9 mouse cellular contexts compared by ENCODE assay signal in genomic region chr11:77490451-77490850, GRCm38 (mm10). TPM values are rescaled to one million over a fixed set of nuclear protein-coding genes. Genes with fewer than 3 reads are reported as not detected.
A peak's percentile ranks its signal among the peaks of the same experiment; 100 is the strongest.
DNase-seq lines count a peak whose midpoint lies in the region; ATAC-seq and TF ChIP-seq lines count a peak whose summit lies in the region.
"Had no signal": no experiment of that assay in that cellular context is flagged by ENCODE, and none has a peak within 500 bp of the region (broad histone marks: within the 10 kb centered on the region; RNA-seq: fewer than 3 reads in every experiment).

No protein-coding gene starts in this region.

- peak overlapping the region in 1 of 2 experiments; percentile 87; a peak in 1 of 4 replicates for H3K4me3 ChIP-seq in heart, embryonic 14.5 days (ENCODE audit: control insufficient read depth in 1 of 2, insufficient read depth in 1 of 2, low read depth in 1 of 2, low read length in 2 of 2)
- H3K4me3 ChIP-seq in bone marrow macrophage, adult 2 months (ENCODE audit: insufficient read depth, low read length) = peak overlapping the region; percentile 88; the same call in 1 of the 2 replicates
- peak overlapping the region; percentile 97 for H3K4me3 ChIP-seq in forebrain, postnatal 0 days (ENCODE audit: low read depth, low read length)
- 0 out of 2 replicates have a peak overlapping the region, but pooled peaks have one; percentile 90 for H3K4me3 ChIP-seq in midbrain, embryonic 11.5 days (ENCODE audit: low read depth, low read length)

- no peaks in the 10 kb centered on the region for H3K27me3 ChIP-seq in heart, embryonic 14.5 days (ENCODE audit: control insufficient read depth, insufficient read depth, low read length)
- H3K27me3 ChIP-seq in forebrain, postnatal 0 days (ENCODE audit: insufficient read depth, low read length) = no peaks in the 10 kb centered on the region
- H3K27me3 ChIP-seq in midbrain, embryonic 11.5 days (ENCODE audit: control insufficient read depth, insufficient read depth, low read length) = no peaks in the 10 kb centered on the region

- H3K9me3 ChIP-seq in heart, embryonic 14.5 days (ENCODE audit: control insufficient read depth, low read length) = no peaks in the 10 kb centered on the region
- H3K9me3 ChIP-seq in forebrain, postnatal 0 days (ENCODE audit: low read length) = no peaks in the 10 kb centered on the region
- H3K9me3 ChIP-seq in midbrain, embryonic 11.5 days (ENCODE audit: control insufficient read depth, low read length) = no peaks in the 10 kb centered on the region

- intact Hi-C loops in heart, postnatal 10 days (cut with DNase I) = loop anchor here (10.0 kb wide), 1 partner anchor 304 kb away; no protein-coding TSS in a partner anchor

- no peak for TF ChIP-seq CTCF in bone marrow macrophage, adult 2 months (IDR thresholded peaks at IDR 0.05; ENCODE audit: low read depth, low read length)
- TF ChIP-seq CTCF in forebrain, postnatal 0 days (IDR thresholded peaks at IDR 0.05; ENCODE audit: low read depth) = no peak

- peak overlapping the region; percentile 99 for H3K4me2 ChIP-seq in heart, embryonic 14.5 days (ENCODE audit: low read length)
- H3K4me2 ChIP-seq in forebrain, postnatal 0 days (ENCODE audit: low read depth) = peak overlapping the region; percentile 95
- peak overlapping the region; percentile 90 for H3K4me2 ChIP-seq in midbrain, embryonic 11.5 days

- peak overlapping the region in 1 of 2 experiments; percentile 1; a peak in 1 of 4 replicates for H3K27ac ChIP-seq in heart, embryonic 14.5 days (replicated peaks in 1 of 2; ENCODE audit: control insufficient read depth in 1 of 2, insufficient read depth in 1 of 2, low read depth in 2 of 2, low read length in 2 of 2)
- H3K27ac ChIP-seq in bone marrow macrophage, adult 2 months (ENCODE audit: insufficient read depth, low read depth, low read length) = peak overlapping the region; percentile 20
- peak overlapping the region; percentile 96 for H3K27ac ChIP-seq in forebrain, postnatal 0 days (ENCODE audit: low read depth, low read length)
- H3K27ac ChIP-seq in midbrain, embryonic 11.5 days (ENCODE audit: low read depth, low read length) = no peak overlapping the region

- DNase-seq in heart, postnatal 10 days = no peak
- DNase-seq in forebrain, postnatal 0 days = peak; percentile 40
- DNase-seq in midbrain, embryonic 11.5 days (ENCODE audit: low spot score, missing footprints) = no peak
- DNase-seq in embryo, embryonic 10 days (ENCODE audit: low spot score) = no peak
- DNase-seq in embryo, embryonic 9.5 days (ENCODE audit: extremely low spot score) = no peak
- DNase-seq in embryo, embryonic 10.5 days (ENCODE audit: low spot score) = no peak

- WGBS in heart, embryonic 14.5 days = 72% methylated on average over 6 of the region's 6 CpGs
- WGBS in forebrain, postnatal 0 days = 55% methylated on average over 6 of the region's 6 CpGs
- 68% methylated on average over 6 of the region's 6 CpGs for WGBS in midbrain, embryonic 11.5 days

- TF ChIP-seq POLR2A in bone marrow macrophage, adult 2 months (IDR thresholded peaks at IDR 0.05; ENCODE audit: borderline replicate concordance, low read depth, low read length) = no peak

- 0 out of 2 replicates have a peak overlapping the region, but pooled peaks have one; percentile 27 for H3K9ac ChIP-seq in heart, embryonic 14.5 days (ENCODE audit: low read length)
- H3K9ac ChIP-seq in forebrain, postnatal 0 days = peak overlapping the region; percentile 98
- H3K9ac ChIP-seq in midbrain, embryonic 11.5 days (ENCODE audit: low read length) = peak overlapping the region; percentile 96; the same call in 1 of the 2 replicates

- peaks cover 34 to 52% of the 10 kb centered on the region in 2 experiments for H3K4me1 ChIP-seq in heart, embryonic 14.5 days (ENCODE audit: control insufficient read depth in 2 of 2, insufficient read depth in 2 of 2, low read length in 2 of 2)
- peaks cover 51% of the 10 kb centered on the region for H3K4me1 ChIP-seq in bone marrow macrophage, adult 2 months (ENCODE audit: control insufficient read depth, insufficient read depth, low read length)
- H3K4me1 ChIP-seq in forebrain, postnatal 0 days (ENCODE audit: insufficient read depth) = peaks cover 47% of the 10 kb centered on the region
- peaks cover 69% of the 10 kb centered on the region for H3K4me1 ChIP-seq in midbrain, embryonic 11.5 days (ENCODE audit: control insufficient read depth, insufficient read depth, low read length)

- H3K36me3 ChIP-seq in heart, embryonic 14.5 days (ENCODE audit: control insufficient read depth, insufficient read depth, low read length) = no peaks in the 10 kb centered on the region
- no peaks in the 10 kb centered on the region for H3K36me3 ChIP-seq in forebrain, postnatal 0 days (ENCODE audit: insufficient read depth)
- H3K36me3 ChIP-seq in midbrain, embryonic 11.5 days (ENCODE audit: control insufficient read depth, insufficient read depth, low read length) = no peaks in the 10 kb centered on the region

- ATAC-seq in heart, embryonic 14.5 days (ENCODE audit: insufficient number of reproducible peaks, insufficient read depth, low FRiP score, low read depth) = no peak
- no peak for ATAC-seq in forebrain, postnatal 0 days
- ATAC-seq in midbrain, embryonic 11.5 days (ENCODE audit: low FRiP score) = no peak

RNA-seq across cellular contexts. Expression of gene Ankrd13b, which starts 1.0 kb away (rescaled TPM):
- polyA plus RNA-seq in heart, embryonic 14.5 days (2014; fragmentation: Nextera tagmentation; extraction: Ambion mirVana) = 5.1 and 5.2 TPM in 2 replicates
- 10 to 100 TPM; 12.8 to 15.0 TPM for total RNA-seq in heart, postnatal 10 days (2021)
- polyA plus RNA-seq in bone marrow macrophage, adult 2 months (2012; ENCODE audit: insufficient read depth, insufficient read length, missing spikeins) = 5.0 and 5.1 TPM in 2 replicates
- total RNA-seq in forebrain, postnatal 0 days (2014; rRNA removed) = 81.7 and 81.9 TPM in 2 replicates
- 55.4 and 56.8 TPM in 2 replicates for polyA plus RNA-seq in forebrain, postnatal 0 days (2015; fragmentation: Nextera tagmentation; extraction: Ambion mirVana)
- polyA plus RNA-seq in midbrain, embryonic 11.5 days (2014; fragmentation: Nextera tagmentation; extraction: Ambion mirVana) = 9.5 and 13.5 TPM in 2 replicates

RNA-seq across cellular contexts. Expression of gene Git1, which starts 2.9 kb away (rescaled TPM):
- 13.6 and 15.2 TPM in 2 replicates for polyA plus RNA-seq in heart, embryonic 14.5 days (2014; fragmentation: Nextera tagmentation; extraction: Ambion mirVana)
- 10 to 100 TPM; 64.5 to 65.1 TPM for total RNA-seq in heart, postnatal 10 days (2021)
- polyA plus RNA-seq in bone marrow macrophage, adult 2 months (2012; ENCODE audit: insufficient read depth, insufficient read length, missing spikeins) = 29.4 and 34.0 TPM in 2 replicates
- 91.2 and 126 TPM in 2 replicates for total RNA-seq in forebrain, postnatal 0 days (2014; rRNA removed)
- polyA plus RNA-seq in forebrain, postnatal 0 days (2015; fragmentation: Nextera tagmentation; extraction: Ambion mirVana) = 20.1 and 22.1 TPM in 2 replicates
- polyA plus RNA-seq in midbrain, embryonic 11.5 days (2014; fragmentation: Nextera tagmentation; extraction: Ambion mirVana) = 11.3 and 13.8 TPM in 2 replicates

RNA-seq across cellular contexts. Expression of gene Abhd15, which starts 24.5 kb away (rescaled TPM):
- polyA plus RNA-seq in heart, embryonic 14.5 days (2014; fragmentation: Nextera tagmentation; extraction: Ambion mirVana) = 1.6 and 1.8 TPM in 2 replicates
- total RNA-seq in heart, postnatal 10 days (2021) = 1 to 10 TPM; 1.7 to 4.5 TPM
- polyA plus RNA-seq in bone marrow macrophage, adult 2 months (2012; ENCODE audit: insufficient read depth, insufficient read length, missing spikeins) = 10.4 and 10.5 TPM in 2 replicates
- 1.6 and 1.9 TPM in 2 replicates for total RNA-seq in forebrain, postnatal 0 days (2014; rRNA removed)
- polyA plus RNA-seq in forebrain, postnatal 0 days (2015; fragmentation: Nextera tagmentation; extraction: Ambion mirVana) = 1.1 and 1.5 TPM in 2 replicates
- 1.9 and 2.1 TPM in 2 replicates for polyA plus RNA-seq in midbrain, embryonic 11.5 days (2014; fragmentation: Nextera tagmentation; extraction: Ambion mirVana)

RNA-seq across cellular contexts. Expression of gene Trp53i13, which starts 25.3 kb away (rescaled TPM):
- polyA plus RNA-seq in heart, embryonic 14.5 days (2014; fragmentation: Nextera tagmentation; extraction: Ambion mirVana) = 28.7 and 30.0 TPM in 2 replicates
- total RNA-seq in heart, postnatal 10 days (2021) = 10 to 100 TPM; 11.8 to 12.9 TPM
- 13.1 and 15.7 TPM in 2 replicates for polyA plus RNA-seq in bone marrow macrophage, adult 2 months (2012; ENCODE audit: insufficient read depth, insufficient read length, missing spikeins)
- total RNA-seq in forebrain, postnatal 0 days (2014; rRNA removed) = 7.7 and 12.4 TPM in 2 replicates
- 12.3 and 12.4 TPM in 2 replicates for polyA plus RNA-seq in forebrain, postnatal 0 days (2015; fragmentation: Nextera tagmentation; extraction: Ambion mirVana)
- 25.5 and 27.3 TPM in 2 replicates for polyA plus RNA-seq in midbrain, embryonic 11.5 days (2014; fragmentation: Nextera tagmentation; extraction: Ambion mirVana)

RNA-seq across cellular contexts. Expression of gene Coro6, which starts 28.2 kb away (rescaled TPM):
- 55.5 and 59.6 TPM in 2 replicates for polyA plus RNA-seq in heart, embryonic 14.5 days (2014; fragmentation: Nextera tagmentation; extraction: Ambion mirVana)
- total RNA-seq in heart, postnatal 10 days (2021) = 100 to 1,000 TPM; 196 to 202 TPM
- polyA plus RNA-seq in bone marrow macrophage, adult 2 months (2012; ENCODE audit: insufficient read depth, insufficient read length, missing spikeins) = not detected in 2 replicates
- total RNA-seq in forebrain, postnatal 0 days (2014; rRNA removed) = 0.43 and 0.54 TPM in 2 replicates
- 0.12 and 0.28 TPM in 2 replicates for polyA plus RNA-seq in forebrain, postnatal 0 days (2015; fragmentation: Nextera tagmentation; extraction: Ambion mirVana)
- polyA plus RNA-seq in midbrain, embryonic 11.5 days (2014; fragmentation: Nextera tagmentation; extraction: Ambion mirVana) = 0.06 TPM in 1 of 2 replicates, not detected in the other
- polyA plus RNA-seq: inflammation-experienced regulatory T-cells, adult 6 months had no signal

Comparison
In these comparisons a context has a peak if more than half of its experiments do, and no peak if none do; other contexts are left out.
1. H3K9ac ChIP-seq: peak in every context shown above with its lines; median percentile 98 in forebrain, postnatal 0 days; 96 in midbrain, embryonic 11.5 days; 27 in heart, embryonic 14.5 days.